In genomic region chr16:22593907-22594306, GRCm38 (mm10) we compare ENCODE assay signal across 17 mouse cellular contexts.
DNase-seq lines count a peak whose midpoint lies in the region; ATAC-seq and TF ChIP-seq lines count a peak whose summit lies in the region.
"Had no signal": no experiment of that assay in that cellular context is flagged by ENCODE, and none has a peak within 500 bp of the region (broad histone marks: within the 10 kb centered on the region; RNA-seq: fewer than 3 reads in every experiment).

No protein-coding gene starts in this region.

- no peaks in the 10 kb centered on the region for H3K36me3 ChIP-seq in intestine, postnatal 0 days (ENCODE audit: control insufficient read depth, insufficient read depth)
- no peaks in the 10 kb centered on the region for H3K36me3 ChIP-seq in intestine, embryonic 16.5 days (ENCODE audit: control insufficient read depth, insufficient read depth, low read length)
- H3K36me3 ChIP-seq: embryonic facial prominence, embryonic 15.5 days; forebrain, embryonic 15.5 days; liver, embryonic 15.5 days had no signal

- DNase-seq in adrenal gland, postnatal 14 days = peak; percentile 27
- no peak for DNase-seq in adrenal gland, postnatal 36 days
- peak; percentile 18 for DNase-seq in lung, postnatal 36 days
- DNase-seq in lung, postnatal 10 days = no peak
- peak; percentile 43 for DNase-seq in brain, adult 2 months (ENCODE audit: low read depth, low spot score)
- no peak for DNase-seq in adipocyte (ENCODE audit: low spot score)
- DNase-seq: cerebellum, postnatal 36 days; gastrocnemius, postnatal 14 days; right cerebral cortex, postnatal 4 days had no signal

- no peak for ATAC-seq in intestine, postnatal 0 days
- ATAC-seq in intestine, embryonic 16.5 days = no peak
- ATAC-seq: forebrain, embryonic 15.5 days; Patski had no signal

- H3K9ac ChIP-seq in intestine, postnatal 0 days (ENCODE audit: low read depth, low read length) = no peak overlapping the region
- no peak overlapping the region for H3K9ac ChIP-seq in intestine, embryonic 16.5 days (ENCODE audit: low read depth, low read length)
- H3K9ac ChIP-seq: embryonic facial prominence, embryonic 15.5 days; forebrain, embryonic 15.5 days; liver, embryonic 15.5 days had no signal

- TF ChIP-seq CTCF in intestine, postnatal 0 days (IDR thresholded peaks at IDR 0.05; ENCODE audit: low read depth) = peak; percentile 59

- 91% methylated on average over 2 of the region's 2 CpGs for WGBS in intestine, postnatal 0 days
- 92% methylated on average over 2 of the region's 2 CpGs for WGBS in intestine, embryonic 16.5 days

- no peaks in the 10 kb centered on the region for H3K4me1 ChIP-seq in intestine, postnatal 0 days (replicated peaks; ENCODE audit: control insufficient read depth, insufficient read depth, low read length)
- H3K4me1 ChIP-seq in intestine, embryonic 16.5 days (ENCODE audit: control insufficient read depth, insufficient read depth, low read length) = no peaks in the 10 kb centered on the region
- H3K4me1 ChIP-seq: embryonic facial prominence, embryonic 15.5 days; forebrain, embryonic 15.5 days; liver, embryonic 15.5 days had no signal

- no peak overlapping the region for H3K4me3 ChIP-seq in intestine, postnatal 0 days (ENCODE audit: low read depth, low read length)
- H3K4me3 ChIP-seq in intestine, embryonic 16.5 days (ENCODE audit: low read length) = no peak overlapping the region
- H3K4me3 ChIP-seq: embryonic facial prominence, embryonic 15.5 days; forebrain, embryonic 15.5 days; liver, embryonic 15.5 days; megakaryocyte, embryonic 14.5 days; myocyte had no signal

- H3K27ac ChIP-seq in intestine, postnatal 0 days (ENCODE audit: low read depth, low read length) = no peak overlapping the region
- H3K27ac ChIP-seq in intestine, embryonic 16.5 days (ENCODE audit: low read length) = no peak overlapping the region
- H3K27ac ChIP-seq: embryonic facial prominence, embryonic 15.5 days; forebrain, embryonic 15.5 days; liver, embryonic 15.5 days had no signal

- H3K4me2 ChIP-seq in intestine, postnatal 0 days (replicated peaks; ENCODE audit: low read depth) = no peak overlapping the region
- H3K4me2 ChIP-seq in intestine, embryonic 16.5 days (ENCODE audit: low read depth, low read length) = no peak overlapping the region
- H3K4me2 ChIP-seq: embryonic facial prominence, embryonic 15.5 days; forebrain, embryonic 15.5 days; liver, embryonic 15.5 days had no signal

- H3K27me3 ChIP-seq in intestine, postnatal 0 days (replicated peaks; ENCODE audit: control insufficient read depth, insufficient read depth, low read length) = no peaks in the 10 kb centered on the region
- no peaks in the 10 kb centered on the region for H3K27me3 ChIP-seq in intestine, embryonic 16.5 days (replicated peaks; ENCODE audit: control insufficient read depth, insufficient read depth, low read length)
- H3K27me3 ChIP-seq: embryonic facial prominence, embryonic 15.5 days; forebrain, embryonic 15.5 days; liver, embryonic 15.5 days; megakaryocyte, embryonic 14.5 days; Patski had no signal

- H3K9me3 ChIP-seq in intestine, postnatal 0 days (ENCODE audit: control insufficient read depth) = no peaks in the 10 kb centered on the region
- no peaks in the 10 kb centered on the region for H3K9me3 ChIP-seq in intestine, embryonic 16.5 days (ENCODE audit: control insufficient read depth, low read length)
- H3K9me3 ChIP-seq: embryonic facial prominence, embryonic 15.5 days; forebrain, embryonic 15.5 days; liver, embryonic 15.5 days; megakaryocyte, embryonic 14.5 days had no signal

Comparison
In these comparisons a context has a peak if more than half of its experiments do, and no peak if none do; other contexts are left out.
1. DNase-seq: peak in adrenal gland, postnatal 14 days (single experiment), lung, postnatal 36 days (single experiment) and brain, adult 2 months (single experiment); none in adrenal gland, postnatal 36 days (0 of 2), lung, postnatal 10 days (single experiment) and adipocyte (single experiment).